Mouse (Mus musculus): ENCODE measurements around the gene Hmox2.
"Not testable (repeated sequence)": the region's sequence is repeated elsewhere in the genome, so short reads cannot be mapped to it uniquely, and the experiment has no call there.

Hmox2 gene

GRCm38 (mm10) chr16:4725266-4725665 is 895 bp upstream of the Hmox2 start:
- DNase-seq (ENCODE audit: low spot score) = no peak

GRCm38 (mm10) chr16:4726528-4727128 is 467 bp downstream of the Hmox2 start:
- DNase-seq (ENCODE audit: low spot score) = no peak

- no peak for DNase-seq (ENCODE audit: low spot score)
Observed at GRCm38 (mm10) chr16:4727526-4727925, 1.4 kb downstream of the Hmox2 start.

- DNase-seq (ENCODE audit: low spot score) = no peak
Observed at GRCm38 (mm10) chr16:4727963-4728362, 1.8 kb downstream of the Hmox2 start.

- no peak for DNase-seq (ENCODE audit: low spot score)
Observed at GRCm38 (mm10) chr16:4730776-4731358, 4.7 kb downstream of the Hmox2 start.

GRCm38 (mm10) chr16:4736262-4736661 is 10.1 kb downstream of the Hmox2 start:
- DNase-seq (ENCODE audit: low spot score) = no peak

GRCm38 (mm10) chr16:4739994-4740393 is 13.8 kb downstream of the Hmox2 start:
- no peak for DNase-seq (ENCODE audit: low spot score)

GRCm38 (mm10) chr16:4742186-4742585 is 16.0 kb downstream of the Hmox2 start:
- no peak for DNase-seq (ENCODE audit: low spot score)

GRCm38 (mm10) chr16:4752155-4752554 is 26.0 kb downstream of the Hmox2 start:
- no peak for DNase-seq (ENCODE audit: low spot score)

- DNase-seq (ENCODE audit: low spot score) = no peak
Observed at GRCm38 (mm10) chr16:4754045-4754444, 27.9 kb downstream of the Hmox2 start.

GRCm38 (mm10) chr16:4756660-4757335 is 30.6 kb downstream of the Hmox2 start:
- DNase-seq (ENCODE audit: low spot score) = not testable (repeated sequence)

- no peak for DNase-seq (ENCODE audit: low spot score)
Observed at GRCm38 (mm10) chr16:4762437-4762836, 36.3 kb downstream of the Hmox2 start.

- no peak for DNase-seq (ENCODE audit: low spot score)
Observed at GRCm38 (mm10) chr16:4763276-4763675, 37.1 kb downstream of the Hmox2 start.

- no peak for DNase-seq (ENCODE audit: low spot score)
Observed at GRCm38 (mm10) chr16:4765852-4766251, 39.7 kb downstream of the Hmox2 start.

GRCm38 (mm10) chr16:4767012-4767790 is 41.0 kb downstream of the Hmox2 start:
- DNase-seq (ENCODE audit: low spot score) = no peak

GRCm38 (mm10) chr16:4768719-4769118 is 42.6 kb downstream of the Hmox2 start:
- no peak for DNase-seq (ENCODE audit: low spot score)

GRCm38 (mm10) chr16:4773289-4773970 is 47.3 kb downstream of the Hmox2 start:
- no peak for DNase-seq (ENCODE audit: low spot score)

- DNase-seq (ENCODE audit: low spot score) = peak; percentile 52
Observed at GRCm38 (mm10) chr16:4777171-4777904, 51.2 kb downstream of the Hmox2 start.

GRCm38 (mm10) chr16:4777905-4778609 is 51.9 kb downstream of the Hmox2 start:
- DNase-seq (ENCODE audit: low spot score) = no peak

- DNase-seq (ENCODE audit: low spot score) = no peak
Observed at GRCm38 (mm10) chr16:4778940-4779339, 52.8 kb downstream of the Hmox2 start.
